Mouse (Mus musculus) forebrain, embryonic 10.5 days (tissue): ENCODE results near the gene Pde8a. TPM values are rescaled to one million over a fixed set of nuclear protein-coding genes. Genes with fewer than 3 reads are reported as not detected.

ENCODE experiments used
- DNase-seq: peaks from one replicate; pipeline ENCODE4 v3.0.0-alpha.2; 2017; ENCODE audit warnings: low spot score; ENCODE audit errors: extremely low spot score
- H3K27ac ChIP-seq: fragments of 300-500 bp; sonication (generic); 2 replicates; pipeline ENCODE4 v1.5.1; 2016; ENCODE audit warnings: mild to moderate bottlenecking
- H3K27me3 ChIP-seq: fragments of 300-500 bp; sonication (generic); 2 replicates; pipeline ENCODE4 v1.6.1; 2016; ENCODE audit warnings: mild to moderate bottlenecking; ENCODE audit not compliant: poor library complexity, severe bottlenecking
- H3K36me3 ChIP-seq: fragments of 300-500 bp; sonication (generic); replicated peaks from 2 replicates; pipeline ENCODE4 v1.6.1; 2016; ENCODE audit warnings: mild to moderate bottlenecking, moderate library complexity
- H3K4me1 ChIP-seq: fragments of 300-500 bp; sonication (generic); 2 replicates; pipeline ENCODE4 v1.6.1; 2016
- H3K4me3 ChIP-seq: fragments of 300-500 bp; sonication (generic); 2 replicates; pipeline ENCODE4 v1.5.1; 2016; ENCODE audit warnings: mild to moderate bottlenecking, moderate library complexity
- H3K9me3 ChIP-seq: fragments of 300-500 bp; sonication (generic); 2 replicates; pipeline ENCODE4 v1.6.1; 2016; ENCODE audit warnings: mild to moderate bottlenecking, moderate library complexity
- WGBS: fragments of 180-500 bp; shearing (Covaris S2); methylation state at CpG from one replicate; pipeline ENCODE4 v1.1.7; 2016; 5-methylcytosine and 5-hydroxymethylcytosine counted together
- polyA plus RNA-seq: library from polyadenylated mRNA; unstranded; fragments of >200 nt; fragmentation: Nextera tagmentation; extraction: Ambion mirVana; gene quantifications from 2 replicates; pipeline ENCODE4 v1.2.1, GENCODE M21; 2016

The Pde8a gene
- polyA plus RNA-seq, 1 experiment from 2014 or later = 1.6 TPM

- Histone ChIP-seq H3K4me1 (no peaks in the 10 kb centered on the region), H3K9me3 (no peaks in the 10 kb centered on the region), H3K4me3 (no peak overlapping the region), H3K36me3 (no peaks in the 10 kb centered on the region), H3K27ac (no peak overlapping the region), H3K27me3 (no peaks in the 10 kb centered on the region)
- 78% methylated on average over 11 of the region's 11 CpGs for WGBS
- DNase-seq = no peak
Measured at GRCm38 (mm10) chr7:81253317-81253716, 39.9 kb downstream of the Pde8a start.

- H3K27ac ChIP-seq = no peak overlapping the region
- H3K4me1 ChIP-seq = no peaks in the 10 kb centered on the region
- no peak overlapping the region for H3K4me3 ChIP-seq
- no peaks in the 10 kb centered on the region for H3K9me3 ChIP-seq
- no peaks in the 10 kb centered on the region for H3K36me3 ChIP-seq
- no peaks in the 10 kb centered on the region for H3K27me3 ChIP-seq
- no peak for DNase-seq
Measured at GRCm38 (mm10) chr7:81254579-81254978, 41.2 kb downstream of the Pde8a start.

GRCm38 (mm10) chr7:81255456-81255855 lies 42.1 kb downstream of the Pde8a start:
- Histone ChIP-seq H3K4me1 (no peaks in the 10 kb centered on the region), H3K4me3 (no peak overlapping the region), H3K27me3 (no peaks in the 10 kb centered on the region), H3K36me3 (no peaks in the 10 kb centered on the region), H3K9me3 (no peaks in the 10 kb centered on the region), H3K27ac (no peak overlapping the region)
- 89% methylated on average over 3 of the region's 3 CpGs for WGBS
- DNase-seq = no peak

- H3K4me1 ChIP-seq = no peaks in the 10 kb centered on the region
- H3K36me3 ChIP-seq = no peaks in the 10 kb centered on the region
- no peaks in the 10 kb centered on the region for H3K9me3 ChIP-seq
- 84% methylated on average over 3 of the region's 3 CpGs for WGBS
- no peaks in the 10 kb centered on the region for H3K27me3 ChIP-seq
- DNase-seq = no peak
- no peak overlapping the region for H3K27ac ChIP-seq
- H3K4me3 ChIP-seq = no peak overlapping the region
Measured at GRCm38 (mm10) chr7:81256773-81257172, 43.4 kb downstream of the Pde8a start.

- H3K27me3 ChIP-seq = no peaks in the 10 kb centered on the region
- H3K4me1 ChIP-seq = no peaks in the 10 kb centered on the region
- H3K36me3 ChIP-seq = no peaks in the 10 kb centered on the region
- no peaks in the 10 kb centered on the region for H3K9me3 ChIP-seq
- H3K27ac ChIP-seq = no peak overlapping the region
- 87% methylated on average over 7 of the region's 7 CpGs for WGBS
- DNase-seq = no peak
- no peak overlapping the region for H3K4me3 ChIP-seq
Measured at GRCm38 (mm10) chr7:81261548-81261947, 48.2 kb downstream of the Pde8a start.

GRCm38 (mm10) chr7:81272908-81273307 lies 59.5 kb downstream of the Pde8a start:
- DNase-seq = no peak
- Histone ChIP-seq H3K9me3 (no peaks in the 10 kb centered on the region), H3K27ac (no peak overlapping the region), H3K27me3 (no peaks in the 10 kb centered on the region), H3K36me3 (no peaks in the 10 kb centered on the region), H3K4me3 (no peak overlapping the region), H3K4me1 (no peaks in the 10 kb centered on the region)
- WGBS = 87% methylated on average over 3 of the region's 3 CpGs

GRCm38 (mm10) chr7:81278966-81279365 lies 65.6 kb downstream of the Pde8a start:
- Histone ChIP-seq H3K27ac (no peak overlapping the region), H3K4me1 (no peaks in the 10 kb centered on the region), H3K4me3 (no peak overlapping the region), H3K36me3 (no peaks in the 10 kb centered on the region), H3K27me3 (no peaks in the 10 kb centered on the region), H3K9me3 (no peaks in the 10 kb centered on the region)
- DNase-seq = no peak
- WGBS = 86% methylated on average over 6 of the region's 6 CpGs

- Histone ChIP-seq H3K27me3 (no peaks in the 10 kb centered on the region), H3K36me3 (no peaks in the 10 kb centered on the region), H3K4me1 (peaks cover 3% of the 10 kb centered on the region), H3K9me3 (no peaks in the 10 kb centered on the region), H3K4me3 (no peak overlapping the region), H3K27ac (no peak overlapping the region)
- WGBS = 98% methylated on average over 1 of the region's 1 CpGs
- DNase-seq = no peak
Measured at GRCm38 (mm10) chr7:81281240-81281639, 67.8 kb downstream of the Pde8a start.

GRCm38 (mm10) chr7:81286456-81286855 lies 73.1 kb downstream of the Pde8a start:
- no peaks in the 10 kb centered on the region for H3K27me3 ChIP-seq
- DNase-seq = no peak
- H3K4me1 ChIP-seq = peaks cover 12% of the 10 kb centered on the region
- 39% methylated on average over 7 of the region's 7 CpGs for WGBS
- H3K27ac ChIP-seq = 0 out of 2 replicates have a peak overlapping the region, but pooled peaks have one; percentile 21
- H3K9me3 ChIP-seq = no peaks in the 10 kb centered on the region
- no peak overlapping the region for H3K4me3 ChIP-seq
- H3K36me3 ChIP-seq = no peaks in the 10 kb centered on the region

- Histone ChIP-seq H3K36me3 (no peaks in the 10 kb centered on the region), H3K4me1 (peaks cover 12% of the 10 kb centered on the region), H3K4me3 (no peak overlapping the region), H3K27ac (no peak overlapping the region), H3K9me3 (no peaks in the 10 kb centered on the region), H3K27me3 (no peaks in the 10 kb centered on the region)
- no peak for DNase-seq
- WGBS = 78% methylated on average over 8 of the region's 8 CpGs
Measured at GRCm38 (mm10) chr7:81286946-81287345, 73.5 kb downstream of the Pde8a start.

GRCm38 (mm10) chr7:81295169-81295568 lies 81.8 kb downstream of the Pde8a start:
- H3K9me3 ChIP-seq = no peaks in the 10 kb centered on the region
- WGBS = 87% methylated on average over 2 of the region's 2 CpGs
- no peak overlapping the region for H3K4me3 ChIP-seq
- H3K4me1 ChIP-seq = 0 out of 2 replicates have a peak, but pooled peaks cover under 1% of the 10 kb centered on the region
- no peak overlapping the region for H3K27ac ChIP-seq
- no peaks in the 10 kb centered on the region for H3K36me3 ChIP-seq
- H3K27me3 ChIP-seq = no peaks in the 10 kb centered on the region
- DNase-seq = no peak

GRCm38 (mm10) chr7:81298206-81298605 lies 84.8 kb downstream of the Pde8a start:
- Histone ChIP-seq H3K4me3 (no peak overlapping the region), H3K36me3 (no peaks in the 10 kb centered on the region), H3K9me3 (no peaks in the 10 kb centered on the region), H3K4me1 (peaks cover 17% of the 10 kb centered on the region), H3K27me3 (no peaks in the 10 kb centered on the region), H3K27ac (no peak overlapping the region)
- WGBS = 48% methylated on average over 6 of the region's 6 CpGs
- no peak for DNase-seq

GRCm38 (mm10) chr7:81301323-81301722 lies 87.9 kb downstream of the Pde8a start:
- Histone ChIP-seq H3K27me3 (no peaks in the 10 kb centered on the region), H3K4me3 (no peak overlapping the region), H3K36me3 (no peaks in the 10 kb centered on the region), H3K4me1 (peaks cover 17% of the 10 kb centered on the region), H3K27ac (no peak overlapping the region), H3K9me3 (no peaks in the 10 kb centered on the region)
- 53% methylated on average over 7 of the region's 7 CpGs for WGBS
- DNase-seq = no peak

GRCm38 (mm10) chr7:81303682-81304081 lies 90.3 kb downstream of the Pde8a start:
- 95% methylated on average over 2 of the region's 2 CpGs for WGBS
- H3K4me3 ChIP-seq = no peak overlapping the region
- DNase-seq = no peak

More at GRCm38 (mm10) chr7:81303682-81304081, 90.3 kb downstream of the Pde8a start:
- Histone ChIP-seq H3K9me3 (no peaks in the 10 kb centered on the region), H3K4me1 (peaks cover 17% of the 10 kb centered on the region), H3K27ac (no peak overlapping the region), H3K27me3 (no peaks in the 10 kb centered on the region), H3K36me3 (no peaks in the 10 kb centered on the region)
